Mouse (Mus musculus) liver, postnatal 0 days (tissue): ENCODE measurements around the gene Nexn. TPM values are rescaled to one million over a fixed set of nuclear protein-coding genes. Genes with fewer than 3 reads are reported as not detected.

Experiments used
- ATAC-seq: fragments of 200-750 bp; cut with Nextera tagmentation; 2 replicates; pipeline ENCODE4 v1.8.0; 2017; ENCODE audit warnings: mild to moderate bottlenecking, moderate library complexity
- DNase-seq: peaks from one replicate; pipeline ENCODE4 v3.0.0-alpha.2; 2016
- H3K27ac ChIP-seq: fragments of 300-500 bp; sonication (generic); 2 replicates; pipeline ENCODE4 v1.5.1; 2014; ENCODE audit warnings: antibody characterized with exemption, moderate library complexity, mild to moderate bottlenecking, low read depth
- H3K27me3 ChIP-seq: fragments of 300-500 bp; sonication (generic); 2 replicates; pipeline ENCODE4 v1.6.1; 2014; ENCODE audit warnings: low read length, control low read depth, mixed read lengths; ENCODE audit not compliant: insufficient read depth
- H3K36me3 ChIP-seq: fragments of 300-500 bp; sonication (generic); replicated peaks from 2 replicates; pipeline ENCODE4 v1.6.1; 2014; ENCODE audit warnings: mild to moderate bottlenecking, control low read depth, low read length, moderate library complexity, mixed read lengths; ENCODE audit not compliant: insufficient read depth
- H3K4me1 ChIP-seq: fragments of 300-500 bp; sonication (generic); 2 replicates; pipeline ENCODE4 v1.6.1; 2014; ENCODE audit warnings: antibody characterized with exemption, mild to moderate bottlenecking, control low read depth; ENCODE audit not compliant: insufficient read depth
- H3K4me2 ChIP-seq: fragments of 300-500 bp; sonication (generic); 2 replicates; pipeline ENCODE4 v1.6.1; 2014; ENCODE audit warnings: low read depth, mild to moderate bottlenecking, low read length, moderate library complexity, mixed read lengths
- H3K4me3 ChIP-seq: fragments of 300-500 bp; sonication (generic); 2 replicates; pipeline ENCODE4 v1.5.1; 2014; ENCODE audit warnings: low read depth, low read length
- H3K9ac ChIP-seq: fragments of 300-500 bp; sonication (generic); replicated peaks from 2 replicates; pipeline ENCODE4 v1.6.1; 2014; ENCODE audit warnings: mild to moderate bottlenecking, moderate library complexity
- H3K9me3 ChIP-seq: fragments of 300-500 bp; sonication (generic); 2 replicates; pipeline ENCODE4 v1.6.1; 2016; ENCODE audit warnings: mild to moderate bottlenecking, control low read depth, low read length, mixed read lengths
- CTCF ChIP-seq: sonication (generic); IDR thresholded peaks from 2 replicates; pipeline ENCODE4 v1.5.1; 2016; ENCODE audit warnings: antibody characterized with exemption, low read depth
- EP300 ChIP-seq: IDR thresholded peaks from 2 replicates; pipeline ENCODE4 v1.6.1; 2016; ENCODE audit warnings: antibody characterized with exemption, low read depth, mild to moderate bottlenecking
- WGBS: fragments of 180-500 bp; shearing (Covaris S2); extraction: QIAGEN DNeasy Blood & Tissue Kit; methylation state at CpG from one replicate; pipeline ENCODE4 v1.1.7; 2014; ENCODE audit not compliant: insufficient replicate concordance; 5-methylcytosine and 5-hydroxymethylcytosine counted together
- polyA plus RNA-seq: library from polyadenylated mRNA; unstranded; fragments of >200 nt; fragmentation: Nextera tagmentation; extraction: Ambion mirVana; gene quantifications from 2 replicates; pipeline ENCODE4 v1.2.1, GENCODE M21; 2015

Gene Nexn
- polyA plus RNA-seq, 1 experiment from 2014 or later: 1.1 TPM

GRCm38 (mm10) chr3:152247708-152248107 lies 18.4 kb downstream of the Nexn start:
- ATAC-seq: no peak
- WGBS: 73% methylated on average over 12 of the region's 12 CpGs
- no peak overlapping the region for H3K27ac ChIP-seq

DNA sequence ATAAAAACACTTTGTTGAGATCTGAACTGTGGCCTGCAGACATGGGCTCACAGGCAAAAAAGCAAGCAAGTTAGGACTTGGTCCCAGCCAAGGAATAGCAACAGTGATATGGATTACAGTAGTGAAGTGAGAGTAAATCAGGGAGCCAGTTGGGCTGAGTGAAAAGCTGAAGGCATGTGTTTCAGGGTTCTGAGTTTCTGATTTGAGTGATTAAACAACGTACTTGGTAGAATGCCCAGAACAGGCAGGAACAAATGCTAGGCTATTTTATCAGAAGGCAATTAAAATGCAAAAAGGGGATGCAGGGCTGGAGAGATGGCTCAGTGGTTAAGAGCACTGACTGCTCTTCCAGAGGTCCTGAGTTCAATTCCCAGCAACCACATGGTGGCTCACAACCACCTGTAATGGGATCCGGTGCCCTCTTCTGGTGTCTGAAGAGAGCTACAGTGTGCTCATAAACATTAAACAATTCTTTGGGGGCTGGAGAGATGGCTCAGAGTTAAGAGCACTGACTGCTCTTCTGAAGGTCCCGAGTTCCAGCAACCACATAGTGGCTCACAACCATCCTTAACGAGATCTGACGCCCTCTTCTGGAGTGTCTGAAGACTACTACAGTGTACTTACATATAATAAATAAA lies 20.8 kb downstream of the Nexn start:
- H3K4me1 ChIP-seq: no peaks in the 10 kb centered on the region
- WGBS: 80% methylated on average over 5 of the region's 5 CpGs

More at GRCm38 (mm10) chr3:152247708-152248107, 18.4 kb downstream of the Nexn start:
- H3K36me3 ChIP-seq: no peaks in the 10 kb centered on the region
- no peak overlapping the region for H3K9ac ChIP-seq
- H3K4me3 ChIP-seq: no peak overlapping the region
- no peak for TF ChIP-seq CTCF
- no peak for TF ChIP-seq EP300
- H3K4me1 ChIP-seq: no peaks in the 10 kb centered on the region
- no peaks in the 10 kb centered on the region for H3K9me3 ChIP-seq
- no peak overlapping the region for H3K4me2 ChIP-seq
- H3K27me3 ChIP-seq: no peaks in the 10 kb centered on the region
- DNase-seq: no peak

DNA sequence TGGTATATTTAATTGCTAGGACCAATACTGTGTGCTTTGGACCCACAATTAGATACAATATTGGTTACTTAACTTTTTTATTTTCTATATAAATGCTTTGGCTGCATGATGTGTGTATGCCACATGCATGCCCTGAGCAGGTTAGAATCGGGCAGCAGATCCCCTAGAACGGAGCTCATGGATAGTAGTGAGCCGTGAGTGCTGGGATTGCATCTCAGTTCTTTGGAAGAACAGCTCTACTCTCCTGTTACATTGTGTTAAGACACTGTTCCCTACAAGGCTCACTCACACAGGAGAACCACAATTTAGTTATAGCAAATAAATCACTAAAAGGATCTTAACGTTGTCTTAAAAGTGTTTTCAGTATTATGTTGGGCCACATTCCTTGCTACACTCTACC lies 22.8 kb downstream of the Nexn start:
- H3K27me3 ChIP-seq: no peaks in the 10 kb centered on the region
- peaks cover 6% of the 10 kb centered on the region; the same call in 1 of the 2 replicates for H3K36me3 ChIP-seq
- DNase-seq (no peak), ATAC-seq (no peak)
- no peaks in the 10 kb centered on the region for H3K9me3 ChIP-seq
- WGBS: 77% methylated on average over 4 of the region's 4 CpGs
- no peak overlapping the region for H3K9ac ChIP-seq
- H3K4me2 ChIP-seq: no peak overlapping the region
- H3K27ac ChIP-seq: no peak overlapping the region
- H3K4me1 ChIP-seq: no peaks in the 10 kb centered on the region
- TF ChIP-seq EP300: no peak
- TF ChIP-seq CTCF: no peak
- H3K4me3 ChIP-seq: no peak overlapping the region

More for the DNA sequence above, 20.8 kb downstream of the Nexn start:
- ATAC-seq (no peak), DNase-seq (no peak)
- H3K27me3 ChIP-seq: no peaks in the 10 kb centered on the region
- H3K36me3 ChIP-seq: no peaks in the 10 kb centered on the region
- no peak overlapping the region for H3K27ac ChIP-seq
- no peak; the same call in 1 of the 2 replicates for TF ChIP-seq CTCF
- no peak for TF ChIP-seq EP300
- H3K9ac ChIP-seq: no peak overlapping the region
- no peak overlapping the region for H3K4me3 ChIP-seq
- H3K4me2 ChIP-seq: no peak overlapping the region
- H3K9me3 ChIP-seq: no peaks in the 10 kb centered on the region

DNA sequence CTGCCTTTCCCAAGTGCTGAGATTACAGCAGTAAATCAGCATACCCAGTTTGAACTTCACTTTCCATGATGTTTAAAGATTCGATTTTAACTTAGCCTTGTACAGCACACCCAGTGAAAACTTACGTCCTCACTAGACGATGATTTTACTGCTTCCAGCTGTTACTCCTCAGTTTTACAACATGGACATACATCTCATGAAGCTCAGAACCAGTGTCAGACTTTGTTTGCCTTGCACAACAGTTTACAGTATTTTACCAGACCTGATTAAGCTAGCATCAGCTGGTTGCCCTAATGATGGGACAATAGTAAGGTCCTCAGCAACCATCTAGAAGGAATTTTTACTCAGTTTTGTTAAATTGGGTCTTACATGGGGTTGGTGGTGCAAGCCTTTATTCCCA lies 25.1 kb downstream of the Nexn start:
- Histone ChIP-seq H3K4me2 (no peak overlapping the region), H3K4me3 (no peak overlapping the region), H3K27me3 (no peaks in the 10 kb centered on the region), H3K27ac (no peak overlapping the region), H3K9ac (no peak overlapping the region), H3K9me3 (no peaks in the 10 kb centered on the region), H3K36me3 (peaks cover 18% of the 10 kb centered on the region), H3K4me1 (no peaks in the 10 kb centered on the region)
- DNase-seq (no peak), ATAC-seq (no peak)
- no peak for TF ChIP-seq EP300
- 83% methylated on average over 3 of the region's 3 CpGs for WGBS

GRCm38 (mm10) chr3:152239592-152239991 lies 26.6 kb downstream of the Nexn start:
- Histone ChIP-seq H3K36me3 (peaks cover 20% of the 10 kb centered on the region), H3K27me3 (no peaks in the 10 kb centered on the region), H3K9me3 (no peaks in the 10 kb centered on the region), H3K9ac (no peak overlapping the region), H3K4me3 (no peak overlapping the region), H3K27ac (no peak overlapping the region), H3K4me1 (no peaks in the 10 kb centered on the region), H3K4me2 (no peak overlapping the region)
- no peak for TF ChIP-seq EP300
- no peak for TF ChIP-seq CTCF
- no peak for ATAC-seq
- DNase-seq: no peak
- 100% methylated on average over 1 of the region's 1 CpGs for WGBS

- peak; percentile 40 for TF ChIP-seq CTCF
- TF ChIP-seq EP300: no peak
- Histone ChIP-seq H3K36me3 (peaks cover 27% of the 10 kb centered on the region), H3K27ac (no peak overlapping the region), H3K4me1 (no peaks in the 10 kb centered on the region), H3K9ac (no peak overlapping the region), H3K27me3 (no peaks in the 10 kb centered on the region), H3K4me2 (no peak overlapping the region), H3K9me3 (no peaks in the 10 kb centered on the region), H3K4me3 (no peak overlapping the region)
- peak; percentile 74 for ATAC-seq
- WGBS: 37% methylated on average over 2 of the region's 2 CpGs
- no peak for DNase-seq
These were observed 27.3 kb downstream of the Nexn start for GRCm38 (mm10) chr3:152238836-152239235.
